Mouse (Mus musculus) hindbrain, embryonic 10.5 days (tissue): ENCODE results near the gene Gstcd. TPM values are rescaled to one million over a fixed set of nuclear protein-coding genes. Genes with fewer than 3 reads are reported as not detected.

Source experiments
- DNase-seq: peaks from one replicate; pipeline ENCODE4 v3.0.0-alpha.2; 2017; ENCODE audit warnings: low spot score
- H3K27ac ChIP-seq: fragments of 300-500 bp; sonication (generic); 2 replicates; pipeline ENCODE4 v1.5.1; 2016; ENCODE audit warnings: mild to moderate bottlenecking, moderate library complexity
- H3K27me3 ChIP-seq: fragments of 300-500 bp; sonication (generic); 2 replicates; pipeline ENCODE4 v1.6.1; 2016; ENCODE audit warnings: mild to moderate bottlenecking; ENCODE audit not compliant: poor library complexity, insufficient read depth, severe bottlenecking
- H3K36me3 ChIP-seq: fragments of 300-500 bp; sonication (generic); 2 replicates; pipeline ENCODE4 v1.6.1; 2016; ENCODE audit warnings: mild to moderate bottlenecking, moderate library complexity
- H3K4me1 ChIP-seq: fragments of 300-500 bp; sonication (generic); replicated peaks from 2 replicates; pipeline ENCODE4 v1.6.1; 2016; ENCODE audit warnings: mild to moderate bottlenecking
- H3K4me3 ChIP-seq: fragments of 300-500 bp; sonication (generic); 2 replicates; pipeline ENCODE4 v1.5.1; 2016; ENCODE audit warnings: mild to moderate bottlenecking, moderate library complexity
- H3K9me3 ChIP-seq: fragments of 300-500 bp; sonication (generic); 2 replicates; pipeline ENCODE4 v1.6.1; 2016; ENCODE audit warnings: mild to moderate bottlenecking, moderate library complexity
- WGBS: fragments of 180-500 bp; shearing (Covaris S2); methylation state at CpG from one replicate; pipeline ENCODE4 v1.1.7; 2016; 5-methylcytosine and 5-hydroxymethylcytosine counted together
- polyA plus RNA-seq: library from polyadenylated mRNA; unstranded; fragments of >200 nt; fragmentation: Nextera tagmentation; extraction: Ambion mirVana; gene quantifications from 2 replicates; pipeline ENCODE4 v1.2.1, GENCODE M21; 2016

The Gstcd gene
- polyA plus RNA-seq, 1 experiment from 2014 or later, result 9.0 TPM

- H3K27me3 ChIP-seq, result no peaks in the 10 kb centered on the region
- H3K36me3 ChIP-seq, result peaks cover 5% of the 10 kb centered on the region; the same call in 1 of the 2 replicates
- WGBS, result under 1% methylated on average over 7 of the region's 7 CpGs
- no peak for DNase-seq
- peaks cover 25% of the 10 kb centered on the region for H3K4me1 ChIP-seq
- H3K27ac ChIP-seq, result peak overlapping the region; percentile 100
- H3K9me3 ChIP-seq, result no peaks in the 10 kb centered on the region
- H3K4me3 ChIP-seq, result peak overlapping the region; percentile 91
Observed at GRCm38 (mm10) chr3:133092274-133092853, 531 bp upstream of the Gstcd start.

GRCm38 (mm10) chr3:133091121-133091663 is 641 bp downstream of the Gstcd start:
- H3K9me3 ChIP-seq, result no peaks in the 10 kb centered on the region
- no peaks in the 10 kb centered on the region for H3K36me3 ChIP-seq
- no peak for DNase-seq
- under 1% methylated on average over 44 of the region's 44 CpGs for WGBS
- H3K4me3 ChIP-seq, result peak overlapping the region; percentile 91
- peaks cover 25% of the 10 kb centered on the region for H3K4me1 ChIP-seq
- peak overlapping the region; percentile 100 for H3K27ac ChIP-seq
- no peaks in the 10 kb centered on the region for H3K27me3 ChIP-seq

GRCm38 (mm10) chr3:133090247-133091120 is 1.3 kb downstream of the Gstcd start:
- Histone ChIP-seq H3K4me1 (peaks cover 25% of the 10 kb centered on the region), H3K36me3 (no peaks in the 10 kb centered on the region), H3K9me3 (no peaks in the 10 kb centered on the region), H3K27ac (peak overlapping the region; percentile 100), H3K4me3 (peak overlapping the region; percentile 91), H3K27me3 (no peaks in the 10 kb centered on the region)
- no peak for DNase-seq
- WGBS, result 12% methylated on average over 11 of the region's 11 CpGs

- DNase-seq, result no peak
- peaks cover 37% of the 10 kb centered on the region for H3K36me3 ChIP-seq
- 83% methylated on average over 3 of the region's 3 CpGs for WGBS
Observed at GRCm38 (mm10) chr3:133085858-133086257, 6.0 kb downstream of the Gstcd start.

GRCm38 (mm10) chr3:133082736-133083135 is 9.1 kb downstream of the Gstcd start:
- WGBS, result 93% methylated on average over 5 of the region's 5 CpGs
- no peak for DNase-seq
- H3K4me3 ChIP-seq, result no peak overlapping the region
- no peaks in the 10 kb centered on the region for H3K9me3 ChIP-seq
- peaks cover 65% of the 10 kb centered on the region for H3K36me3 ChIP-seq
- H3K27me3 ChIP-seq, result no peaks in the 10 kb centered on the region
- no peaks in the 10 kb centered on the region for H3K4me1 ChIP-seq
- H3K27ac ChIP-seq, result no peak overlapping the region

More at GRCm38 (mm10) chr3:133085858-133086257, 6.0 kb downstream of the Gstcd start:
- peaks cover 12% of the 10 kb centered on the region for H3K4me1 ChIP-seq
- H3K27me3 ChIP-seq, result no peaks in the 10 kb centered on the region
- H3K27ac ChIP-seq, result no peak overlapping the region
- H3K4me3 ChIP-seq, result no peak overlapping the region
- H3K9me3 ChIP-seq, result no peaks in the 10 kb centered on the region

- H3K4me1 ChIP-seq, result no peaks in the 10 kb centered on the region
- no peak overlapping the region for H3K4me3 ChIP-seq
- H3K27me3 ChIP-seq, result no peaks in the 10 kb centered on the region
- H3K27ac ChIP-seq, result no peak overlapping the region
- H3K9me3 ChIP-seq, result no peaks in the 10 kb centered on the region
- no peak for DNase-seq
- peaks cover 58% of the 10 kb centered on the region for H3K36me3 ChIP-seq
- WGBS, result 92% methylated on average over 10 of the region's 10 CpGs
Observed at GRCm38 (mm10) chr3:133075560-133075959, 16.3 kb downstream of the Gstcd start.

- DNase-seq, result no peak
- WGBS, result 91% methylated on average over 2 of the region's 2 CpGs
- Histone ChIP-seq H3K27me3 (no peaks in the 10 kb centered on the region), H3K4me3 (no peak overlapping the region), H3K9me3 (no peaks in the 10 kb centered on the region), H3K27ac (no peak overlapping the region), H3K4me1 (no peaks in the 10 kb centered on the region), H3K36me3 (peaks cover 31% of the 10 kb centered on the region)
Observed at GRCm38 (mm10) chr3:133052068-133052467, 39.8 kb downstream of the Gstcd start.

- Histone ChIP-seq H3K36me3 (peaks cover 5% of the 10 kb centered on the region; the same call in 1 of the 2 replicates), H3K27ac (no peak overlapping the region), H3K4me3 (no peak overlapping the region), H3K4me1 (no peaks in the 10 kb centered on the region), H3K27me3 (no peaks in the 10 kb centered on the region), H3K9me3 (no peaks in the 10 kb centered on the region)
- no peak for DNase-seq
- 95% methylated on average over 7 of the region's 7 CpGs for WGBS
Observed at GRCm38 (mm10) chr3:133033145-133033755, 58.6 kb downstream of the Gstcd start.

- H3K4me1 ChIP-seq, result no peaks in the 10 kb centered on the region
- peaks cover 5% of the 10 kb centered on the region; the same call in 1 of the 2 replicates for H3K36me3 ChIP-seq
- H3K9me3 ChIP-seq, result no peaks in the 10 kb centered on the region
- DNase-seq, result no peak
- WGBS, result 78% methylated on average over 2 of the region's 2 CpGs
- no peak overlapping the region for H3K27ac ChIP-seq
- no peaks in the 10 kb centered on the region for H3K27me3 ChIP-seq
- no peak overlapping the region for H3K4me3 ChIP-seq
Observed at GRCm38 (mm10) chr3:133026977-133027376, 64.9 kb downstream of the Gstcd start.

GRCm38 (mm10) chr3:133007250-133007649 is 84.6 kb downstream of the Gstcd start:
- peaks cover 5% of the 10 kb centered on the region; the same call in 1 of the 2 replicates for H3K36me3 ChIP-seq
- no peak overlapping the region for H3K4me3 ChIP-seq
- 85% methylated on average over 4 of the region's 4 CpGs for WGBS
- DNase-seq, result no peak
- H3K4me1 ChIP-seq, result no peaks in the 10 kb centered on the region
- H3K27ac ChIP-seq, result no peak overlapping the region
- no peaks in the 10 kb centered on the region for H3K9me3 ChIP-seq
- no peaks in the 10 kb centered on the region for H3K27me3 ChIP-seq

- Histone ChIP-seq H3K9me3 (no peaks in the 10 kb centered on the region), H3K4me1 (no peaks in the 10 kb centered on the region)
- DNase-seq, result no peak
Observed at GRCm38 (mm10) chr3:132996299-132996698, 95.5 kb downstream of the Gstcd start.

GRCm38 (mm10) chr3:132995904-132996267 is 95.9 kb downstream of the Gstcd start:
- H3K4me3 ChIP-seq, result no peak overlapping the region
- peaks cover 41% of the 10 kb centered on the region for H3K36me3 ChIP-seq
- WGBS, result 93% methylated on average over 3 of the region's 3 CpGs
- no peaks in the 10 kb centered on the region for H3K27me3 ChIP-seq
- no peaks in the 10 kb centered on the region for H3K4me1 ChIP-seq
- H3K27ac ChIP-seq, result no peak overlapping the region
- DNase-seq, result no peak
- H3K9me3 ChIP-seq, result no peaks in the 10 kb centered on the region

More at GRCm38 (mm10) chr3:132996299-132996698, 95.5 kb downstream of the Gstcd start:
- Histone ChIP-seq H3K36me3 (peaks cover 44% of the 10 kb centered on the region), H3K4me3 (no peak overlapping the region), H3K27me3 (no peaks in the 10 kb centered on the region), H3K27ac (no peak overlapping the region)
- WGBS, result 75% methylated on average over 9 of the region's 9 CpGs
